19 mouse cellular contexts compared by ENCODE assay signal in the genomic region with DNA sequence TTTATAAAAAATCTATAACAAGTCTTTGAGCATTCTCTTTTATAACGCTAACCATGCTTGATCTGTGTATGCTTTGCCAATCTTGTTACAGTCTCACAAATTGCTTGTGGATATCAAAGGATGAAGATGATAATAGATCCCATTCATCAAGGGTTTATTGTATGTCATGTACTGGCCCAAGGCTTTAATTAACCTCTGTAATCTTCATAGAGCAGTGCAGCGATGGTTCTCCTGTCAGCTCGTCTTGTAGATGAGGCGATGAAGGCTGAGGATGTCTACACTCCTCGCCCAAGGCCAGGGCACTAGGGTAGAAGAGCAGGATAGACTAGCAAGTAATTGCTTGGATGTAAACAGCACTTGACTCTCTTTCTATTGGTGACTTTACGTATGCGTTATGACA.
"Had no signal": no experiment of that assay in that cellular context is flagged by ENCODE, and none has a peak within 500 bp of the region (broad histone marks: within the 10 kb centered on the region; RNA-seq: fewer than 3 reads in every experiment).

No protein-coding gene starts in this region.

- H3K4me1 ChIP-seq: kidney, embryonic 15.5 days; liver, embryonic 13.5 days; midbrain, embryonic 12.5 days; neural tube, embryonic 12.5 days had no signal

- H3K4me2 ChIP-seq: kidney, embryonic 15.5 days; liver, embryonic 13.5 days; lung, embryonic 14.5 days; midbrain, embryonic 12.5 days; neural tube, embryonic 12.5 days had no signal

- DNase-seq: kidney, adult 8-10 months; kidney, postnatal 10 days; kidney, postnatal 36 days; layer of hippocampus, postnatal 36 days; liver, embryonic 13.5 days; lung, embryonic 14.5 days; right cerebral cortex, adult 18-20 months; right cerebral cortex, postnatal 14 days; right cerebral cortex, postnatal 4 days; thymus, adult 2 months; thymus, postnatal 14 days; thymus, postnatal 4 days had no signal

- H3K9ac ChIP-seq: kidney, embryonic 15.5 days; liver, embryonic 13.5 days; lung, embryonic 14.5 days; midbrain, embryonic 12.5 days; neural tube, embryonic 12.5 days had no signal

- H3K9me3 ChIP-seq: kidney, embryonic 15.5 days; liver, embryonic 13.5 days; midbrain, embryonic 12.5 days; neural tube, embryonic 12.5 days had no signal

- H3K36me3 ChIP-seq: liver, embryonic 13.5 days; midbrain, embryonic 12.5 days; neural tube, embryonic 12.5 days had no signal

- H3K4me3 ChIP-seq: kidney, embryonic 15.5 days; left cerebral cortex, adult 2 months; liver, embryonic 13.5 days; midbrain, embryonic 12.5 days; neural tube, embryonic 12.5 days had no signal

- ATAC-seq: lung, postnatal 0 days had no signal

- H3K27me3 ChIP-seq: kidney, embryonic 15.5 days; liver, embryonic 13.5 days; midbrain, embryonic 12.5 days; neural tube, embryonic 12.5 days had no signal

- H3K27ac ChIP-seq: kidney, embryonic 15.5 days; left cerebral cortex, adult 2 months; liver, embryonic 13.5 days; macrophage; midbrain, embryonic 12.5 days; neural tube, embryonic 12.5 days; stomach, postnatal 0 days had no signal
